Mouse (Mus musculus) mature B cell (primary cell): ENCODE measurements at regions not wholly inside any gene's neighbourhood (a gene's known extent, or its start where the extent isn't known, plus 50 kb on each side); places are given as distances from the start of the nearest gene placed in this dataset.

ENCODE experiments used
- in situ Hi-C: fragments of 300-500 bp; cut with MboI; formaldehyde crosslinking; loops from 2 replicates; pipeline ENCODE4 v1.14.3; 2019

DNA sequence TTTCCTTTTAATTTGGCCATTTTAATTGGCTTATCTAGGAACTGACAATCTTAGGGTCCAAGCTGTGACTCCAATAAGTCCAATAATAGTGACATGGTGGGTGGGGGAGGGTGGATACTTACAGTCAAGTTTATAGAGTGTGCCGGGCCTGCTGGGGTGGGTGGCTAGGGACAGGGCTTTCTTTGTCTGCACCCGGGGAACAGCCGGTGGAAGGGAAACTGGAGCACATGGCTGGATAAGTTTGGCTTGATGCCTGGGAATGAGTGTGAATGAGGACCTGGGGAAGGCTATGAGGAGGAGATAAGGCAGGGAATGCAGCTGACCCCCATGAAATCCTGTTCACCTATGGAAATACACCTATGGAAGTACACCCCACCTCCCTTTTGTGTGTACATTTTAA is 81.7 kb upstream of the Cers4 start:
- in situ Hi-C loops = loop anchor here (25.0 kb wide), 1 partner anchor 176 kb away; no protein-coding TSS in a partner anchor

DNA sequence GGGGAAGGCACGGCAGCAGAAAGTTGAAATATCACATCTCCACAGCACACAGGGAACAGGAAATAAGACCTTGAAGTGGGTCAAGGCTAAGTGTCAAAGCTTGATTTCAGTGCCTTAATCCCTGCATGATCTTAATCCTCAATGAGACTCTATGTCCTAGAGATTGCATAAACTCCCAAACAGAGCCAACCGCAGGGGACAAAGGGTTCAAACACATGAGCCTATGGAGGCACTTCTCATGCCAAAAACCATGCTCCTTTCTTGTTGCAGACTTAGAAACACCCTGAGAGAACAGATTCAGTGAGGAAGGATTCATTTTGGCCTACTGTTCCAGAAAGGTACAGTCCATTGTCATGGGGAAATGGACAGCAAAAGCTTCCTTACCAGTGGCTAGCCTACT is 81.0 kb upstream of the Cers4 start:
- in situ Hi-C loops = loop anchor here (25.0 kb wide), 1 partner anchor 175 kb away; no protein-coding TSS in a partner anchor

DNA sequence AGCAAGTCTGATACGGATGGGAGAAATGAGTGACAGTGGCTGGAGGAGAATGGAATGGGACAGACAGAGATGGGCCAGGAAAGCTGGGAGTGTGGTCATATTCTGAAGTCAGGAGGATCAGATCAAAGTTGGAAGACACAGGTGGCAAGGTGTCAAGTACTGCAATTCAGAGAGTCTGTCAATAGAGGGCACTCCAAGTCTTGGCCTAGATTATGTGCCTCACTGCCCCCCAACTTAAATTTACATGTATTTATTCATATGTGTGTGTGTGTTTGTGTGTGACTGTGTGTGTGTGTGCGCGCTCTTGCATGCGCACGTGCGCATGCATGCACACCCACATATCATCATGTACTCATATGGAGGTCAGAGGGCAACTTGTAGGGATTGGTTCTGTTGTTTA is 79.6 kb upstream of the Cers4 start:
- in situ Hi-C loops = loop anchor here (25.0 kb wide), 1 partner anchor 174 kb away; no protein-coding TSS in a partner anchor

DNA sequence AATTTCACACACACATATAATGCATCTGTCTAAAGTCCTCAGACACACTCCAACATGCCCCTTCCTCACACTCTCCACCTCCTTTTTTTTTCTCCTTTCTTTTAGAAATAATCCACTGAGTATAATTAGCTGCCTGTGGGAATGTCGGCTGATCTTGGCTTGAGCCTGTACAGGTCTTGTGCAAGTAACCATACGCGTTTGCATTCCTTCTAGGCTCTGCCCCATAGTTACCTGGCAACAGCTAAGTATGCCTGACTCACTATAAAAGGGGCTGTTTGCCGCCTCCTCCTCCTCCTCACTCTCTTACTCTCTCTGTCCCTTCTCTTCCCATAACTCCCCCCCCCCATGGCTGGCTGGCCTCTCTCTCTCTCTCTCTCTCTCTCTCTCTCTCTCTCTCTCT is 79.1 kb upstream of the Cers4 start:
- in situ Hi-C loops = loop anchor here (25.0 kb wide), 1 partner anchor 174 kb away; no protein-coding TSS in a partner anchor

- in situ Hi-C loops = loop anchor here (25.0 kb wide), 1 partner anchor 170 kb away; no protein-coding TSS in a partner anchor
Observed at GRCm38 (mm10) chr8:4417141-4417540, 75.7 kb upstream of the Cers4 start.

DNA sequence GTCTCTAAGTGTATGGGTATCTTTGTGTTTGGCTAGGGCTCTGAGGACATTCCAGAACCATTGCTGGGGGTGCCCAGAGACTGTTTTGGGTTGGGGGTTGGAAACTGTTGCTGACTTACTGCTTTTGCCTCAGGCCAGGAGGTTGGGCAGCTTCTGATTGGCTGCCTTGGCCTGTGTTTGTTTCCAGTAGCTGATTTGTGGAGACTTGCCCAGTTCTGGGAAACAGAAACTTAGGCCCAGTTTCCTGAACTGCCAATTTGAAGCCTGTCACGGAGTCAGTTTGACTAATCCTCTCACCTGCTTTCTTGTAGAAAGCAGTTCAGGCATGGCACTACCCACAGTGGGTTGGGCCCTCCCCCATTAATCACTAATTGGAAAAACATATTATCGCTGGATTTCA is 59.7 kb upstream of the Cers4 start:
- in situ Hi-C loops = no loop called here

- in situ Hi-C loops = no loop called here
Observed at GRCm38 (mm10) chr8:4436546-4436945, 56.3 kb upstream of the Cers4 start.
